Mouse (Mus musculus) heart, adult 2 months (tissue): Measurements from ENCODE around the gene Mtg2.

Source experiments
- EP300 ChIP-seq: fragments of 200-500 bp; IDR thresholded peaks from 2 replicates; pipeline ENCODE4 v1.6.1; 2011; ENCODE audit warnings: low read depth, low read length, control low read depth; ENCODE audit not compliant: insufficient read depth
- POLR2A ChIP-seq: fragments of 200-500 bp; IDR thresholded peaks from 2 replicates; pipeline ENCODE4 v1.6.1; 2011; ENCODE audit warnings: mild to moderate bottlenecking, low read depth, low read length, control low read depth; ENCODE audit not compliant: insufficient read depth

DNA sequence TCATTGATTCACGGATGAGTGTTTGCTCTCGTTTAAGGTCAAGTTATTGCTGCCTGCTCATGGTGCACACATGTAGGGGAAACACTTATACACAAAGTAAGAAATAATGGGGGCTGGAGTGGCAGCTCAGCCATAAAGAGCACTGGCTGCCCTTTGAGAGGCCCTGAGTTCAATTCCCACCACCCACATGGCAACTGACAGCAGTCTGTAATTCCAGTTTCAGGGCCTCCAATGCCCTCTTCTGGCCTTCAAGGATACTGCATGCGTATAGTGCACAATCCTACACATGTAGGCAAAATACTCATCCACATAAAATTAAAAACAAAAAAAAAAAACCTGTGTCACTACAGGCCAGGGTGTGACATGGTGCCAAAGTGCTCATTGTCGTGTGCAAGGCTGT, 17.1 kb downstream of the Mtg2 start:
- TF ChIP-seq POLR2A (no peak), EP300 (no peak)
